Mouse (Mus musculus): Measurements from ENCODE around the gene 4933411K16Rik.
"Not testable (repeated sequence)": the region's sequence is repeated elsewhere in the genome, so short reads cannot be mapped to it uniquely, and the experiment has no call there.

Gene 4933411K16Rik

GRCm38 (mm10) chr19:42079006-42079405 lies 27.0 kb downstream of the 4933411K16Rik start:
- no peak for DNase-seq (ENCODE audit: low read depth)

GRCm38 (mm10) chr19:42079950-42080349 lies 27.9 kb downstream of the 4933411K16Rik start:
- peak; percentile 54 for DNase-seq (ENCODE audit: low read depth)

GRCm38 (mm10) chr19:42080469-42080868 lies 28.4 kb downstream of the 4933411K16Rik start:
- no peak for DNase-seq (ENCODE audit: low read depth)

- not testable (repeated sequence) for DNase-seq (ENCODE audit: low read depth)
Measured at GRCm38 (mm10) chr19:42081613-42082012, 29.6 kb downstream of the 4933411K16Rik start.

GRCm38 (mm10) chr19:42085690-42086089 lies 33.6 kb downstream of the 4933411K16Rik start:
- no peak for DNase-seq (ENCODE audit: low read depth)

- DNase-seq (ENCODE audit: low read depth): peak; percentile 54
Measured at GRCm38 (mm10) chr19:42086166-42086565, 34.1 kb downstream of the 4933411K16Rik start, which contains the start of gene Morn4. TSS of gene Morn4 (minus strand) at chr19:42086357.

- no peak for DNase-seq (ENCODE audit: low read depth)
Measured at GRCm38 (mm10) chr19:42089103-42089747, 37.2 kb downstream of the 4933411K16Rik start.

GRCm38 (mm10) chr19:42089748-42090595 lies 37.9 kb downstream of the 4933411K16Rik start, which contains the start of gene Pi4k2a:
TSS of gene Pi4k2a (plus strand) at chr19:42090470.
- DNase-seq (ENCODE audit: low read depth): peak; percentile 100

GRCm38 (mm10) chr19:42090637-42091141 lies 38.6 kb downstream of the 4933411K16Rik start:
- DNase-seq (ENCODE audit: low read depth): no peak

GRCm38 (mm10) chr19:42099406-42099805 lies 47.4 kb downstream of the 4933411K16Rik start:
- no peak for DNase-seq (ENCODE audit: low read depth)

All from fibroblast of lung, adult 2 months (primary cell).